Mouse (Mus musculus) C2C12 (cell line): Measurements from ENCODE around the gene Bpifb4.

Experiments used
- CEBPB ChIP-seq: IDR thresholded peaks from one replicate; pipeline ENCODE4 v1.6.1; 2011; ENCODE audit warnings: low read depth, mild to moderate bottlenecking, control low read depth, moderate library complexity
- CTCF ChIP-seq: IDR thresholded peaks from one replicate; pipeline ENCODE4 v1.5.1; 2011; ENCODE audit not compliant: control insufficient read depth, insufficient read depth, insufficient read length
- MAX ChIP-seq: IDR thresholded peaks from one replicate; pipeline ENCODE4 v1.6.1; 2011; ENCODE audit warnings: mild to moderate bottlenecking, control low read depth
- MYOD1 ChIP-seq: IDR thresholded peaks from one replicate; pipeline ENCODE4 v1.6.1; 2011; ENCODE audit warnings: low read depth; ENCODE audit not compliant: control insufficient read depth, insufficient read length
- MYOG ChIP-seq: IDR thresholded peaks from one replicate; pipeline ENCODE4 v1.6.1; 2011; ENCODE audit not compliant: control insufficient read depth, insufficient read length; ENCODE audit errors: extremely low read depth
- USF1 ChIP-seq: IDR thresholded peaks from one replicate; pipeline ENCODE4 v1.6.1; 2011; ENCODE audit warnings: low read depth, mild to moderate bottlenecking, control low read depth, moderate library complexity

GRCm38 (mm10) chr2:153995770-153996169, 57.8 kb downstream of the Bpifb4 start:
- TF ChIP-seq MAX: no peak
- no peak for TF ChIP-seq MYOG
- TF ChIP-seq CTCF: peak; percentile 70
- no peak for TF ChIP-seq USF1
- TF ChIP-seq MYOD1: no peak
- TF ChIP-seq CEBPB: no peak
